Mouse (Mus musculus) olfactory bulb, adult 2 months (tissue): ENCODE measurements around the gene Amd1. TPM values are rescaled to one million over a fixed set of nuclear protein-coding genes. Genes with fewer than 3 reads are reported as not detected.

Experiments
- H3K27ac ChIP-seq: fragments of 200-500 bp; 2 replicates; pipeline ENCODE4 v1.5.1; 2012; ENCODE audit warnings: low read depth, low read length; ENCODE audit not compliant: insufficient read depth
- H3K4me1 ChIP-seq: fragments of 200-500 bp; 2 replicates; pipeline ENCODE4 v1.6.1; 2012; ENCODE audit warnings: low read length; ENCODE audit not compliant: control insufficient read depth, insufficient read depth
- H3K4me3 ChIP-seq: fragments of 200-500 bp; 2 replicates; pipeline ENCODE4 v1.5.1; 2012; ENCODE audit warnings: mild to moderate bottlenecking, low read depth, low read length, moderate library complexity; ENCODE audit not compliant: insufficient read depth
- CTCF ChIP-seq: fragments of 200-500 bp; IDR thresholded peaks from 2 replicates; pipeline ENCODE4 v1.5.1; 2012; ENCODE audit warnings: low read depth, mild to moderate bottlenecking, low read length, moderate library complexity; ENCODE audit not compliant: insufficient read depth
- POLR2A ChIP-seq: fragments of 200-500 bp; IDR thresholded peaks from 2 replicates; pipeline ENCODE4 v1.6.1; 2012; ENCODE audit warnings: mild to moderate bottlenecking, low read depth, low read length, moderate library complexity; ENCODE audit not compliant: insufficient read depth
- WGBS: fragments of 180-500 bp; shearing (Covaris S2); methylation state at CpG from one replicate; pipeline ENCODE4 v1.1.7; 2018; 5-methylcytosine and 5-hydroxymethylcytosine counted together
- polyA plus RNA-seq: library from polyadenylated mRNA; stranded (reverse); fragments of >200 nt; gene quantifications from 2 replicates; pipeline ENCODE4 v1.2.4, GENCODE M21; 2012; ENCODE audit warnings: low replicate concordance; ENCODE audit not compliant: missing spikeins, insufficient read depth, insufficient read length

Amd1 gene
- polyA plus RNA-seq, 1 experiment, result not detected

- Histone ChIP-seq H3K27ac (no peak overlapping the region), H3K4me3 (no peak overlapping the region), H3K4me1 (peaks cover 3% of the 10 kb centered on the region; the same call in 1 of the 2 replicates)
- TF ChIP-seq CTCF (no peak), POLR2A (no peak)
- 71% methylated on average over 5 of the region's 5 CpGs for WGBS
Measured at GRCm38 (mm10) chr10:40260305-40260704, 41.7 kb downstream of the Amd1 start.

GRCm38 (mm10) chr10:40259542-40259941 lies 42.4 kb downstream of the Amd1 start:
- Histone ChIP-seq H3K4me1 (peaks cover 3% of the 10 kb centered on the region; the same call in 1 of the 2 replicates), H3K27ac (no peak overlapping the region), H3K4me3 (no peak overlapping the region)
- TF ChIP-seq CTCF, result no peak
- no peak for TF ChIP-seq POLR2A
- WGBS, result 22% methylated on average over 8 of the region's 8 CpGs

GRCm38 (mm10) chr10:40258976-40259375 lies 43.0 kb downstream of the Amd1 start:
- H3K27ac ChIP-seq, result no peak overlapping the region
- TF ChIP-seq POLR2A, result no peak
- no peak for TF ChIP-seq CTCF
- 2% methylated on average over 5 of the region's 5 CpGs for WGBS
- no peak overlapping the region for H3K4me3 ChIP-seq
- peaks cover 3% of the 10 kb centered on the region; the same call in 1 of the 2 replicates for H3K4me1 ChIP-seq

- WGBS, result 1% methylated on average over 12 of the region's 12 CpGs
- TF ChIP-seq POLR2A, result 0 out of 2 replicates have a peak, but pooled peaks have one; percentile 28
- no peak for TF ChIP-seq CTCF
- peaks cover 3% of the 10 kb centered on the region; the same call in 1 of the 2 replicates for H3K4me1 ChIP-seq
- H3K27ac ChIP-seq, result peak overlapping the region; percentile 54
- H3K4me3 ChIP-seq, result peak overlapping the region; percentile 23
Measured at GRCm38 (mm10) chr10:40258401-40258966, 43.5 kb downstream of the Amd1 start.

GRCm38 (mm10) chr10:40257414-40258255 lies 44.4 kb downstream of the Amd1 start, which contains the start of gene Gtf3c6:
TSS of gene Gtf3c6 (minus strand) at chr10:40258108.
- peak within 1 kb of the TSS; percentile 74 for H3K27ac ChIP-seq
- under 1% methylated on average over 43 of the region's 43 CpGs for WGBS
- peaks cover 3% of the 10 kb centered on the region; the same call in 1 of the 2 replicates for H3K4me1 ChIP-seq
- TF ChIP-seq POLR2A (peak; percentile 58; the same call in 1 of the 2 replicates), CTCF (no peak)
- peak within 1 kb of the TSS; percentile 59 for H3K4me3 ChIP-seq

- H3K4me1 ChIP-seq, result peaks cover 3% of the 10 kb centered on the region; the same call in 1 of the 2 replicates
- no peak overlapping the region; the same call in 1 of the 2 replicates for H3K4me3 ChIP-seq
- TF ChIP-seq CTCF (no peak), POLR2A (no peak)
- H3K27ac ChIP-seq, result no peak overlapping the region
- WGBS, result under 1% methylated on average over 5 of the region's 5 CpGs
Measured at GRCm38 (mm10) chr10:40256716-40257115, 45.3 kb downstream of the Amd1 start.

- H3K27ac ChIP-seq, result no peak overlapping the region
- peaks cover 2% of the 10 kb centered on the region; the same call in 1 of the 2 replicates for H3K4me1 ChIP-seq
- WGBS, result 91% methylated on average over 6 of the region's 6 CpGs
- TF ChIP-seq POLR2A (no peak), CTCF (no peak)
- H3K4me3 ChIP-seq, result no peak overlapping the region
Measured at GRCm38 (mm10) chr10:40250969-40251368, 51.0 kb downstream of the Amd1 start.

- TF ChIP-seq POLR2A, result no peak
- no peak for TF ChIP-seq CTCF
- Histone ChIP-seq H3K4me3 (no peak overlapping the region), H3K27ac (no peak overlapping the region), H3K4me1 (peaks cover 2% of the 10 kb centered on the region; the same call in 1 of the 2 replicates)
- WGBS, result 85% methylated on average over 9 of the region's 9 CpGs
Measured at GRCm38 (mm10) chr10:40249625-40250024, 52.4 kb downstream of the Amd1 start.

- H3K4me1 ChIP-seq, result peaks cover 2% of the 10 kb centered on the region; the same call in 1 of the 2 replicates
- no peak for TF ChIP-seq CTCF
- peak; percentile 1; the same call in 1 of the 2 replicates for TF ChIP-seq POLR2A
- peak overlapping the region; percentile 49 for H3K27ac ChIP-seq
- 21% methylated on average over 11 of the region's 11 CpGs for WGBS
- H3K4me3 ChIP-seq, result peak overlapping the region; percentile 54
Measured at GRCm38 (mm10) chr10:40247166-40247716, 54.7 kb downstream of the Amd1 start.
